Mouse (Mus musculus) adrenal gland, postnatal 4 days (tissue): ENCODE data around the gene Rpn2. TPM values are rescaled to one million over a fixed set of nuclear protein-coding genes. Genes with fewer than 3 reads are reported as not detected.

Experiments used
- DNase-seq, 2 experiments: peaks; one replicate each; pipeline ENCODE4 v3.0.0; 2021 to 2022; ENCODE audit warnings: low spot score in 2 of 2, mixed read lengths in 2 of 2
- total RNA-seq, 2 experiments: library from RNA; stranded (reverse); gene quantifications; 2 replicates each; pipeline ENCODE4 v1.2.3; 2021

Gene Rpn2
- total RNA-seq, 2 experiments from 2014 or later, result 237 to 244 TPM

- DNase-seq, result no peak
Observed at GRCm38 (mm10) chr2:157347361-157348159, 68.7 kb downstream of the Rpn2 start, which contains the start of gene Ghrh. Gene Ghrh, minus strand, starts transcription at chr2:157347506.

GRCm38 (mm10) chr2:157349121-157349778, 70.4 kb downstream of the Rpn2 start:
- no peak for DNase-seq

DNA sequence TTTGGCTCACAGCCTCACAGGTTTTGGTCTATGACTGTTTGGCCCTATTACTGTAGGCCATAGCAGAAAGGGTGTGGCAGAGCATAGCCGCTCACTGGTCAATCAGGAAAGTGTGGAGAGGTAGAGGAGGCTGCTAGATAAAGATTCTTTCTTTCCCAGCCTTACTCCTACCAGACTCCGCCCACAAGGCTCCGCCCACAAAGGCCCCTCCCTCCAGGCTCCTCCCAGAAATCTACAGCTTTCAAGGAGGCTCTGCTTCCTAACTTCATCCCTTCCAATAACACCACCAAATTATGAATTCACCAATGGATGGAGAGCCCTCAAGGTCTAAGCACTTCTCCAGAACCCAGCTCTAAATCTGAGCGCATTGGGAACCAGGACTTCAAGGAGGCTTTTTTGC, 74.4 kb downstream of the Rpn2 start:
- DNase-seq, result no peak

- DNase-seq, result no peak
Observed at GRCm38 (mm10) chr2:157354106-157354505, 75.3 kb downstream of the Rpn2 start.

DNA sequence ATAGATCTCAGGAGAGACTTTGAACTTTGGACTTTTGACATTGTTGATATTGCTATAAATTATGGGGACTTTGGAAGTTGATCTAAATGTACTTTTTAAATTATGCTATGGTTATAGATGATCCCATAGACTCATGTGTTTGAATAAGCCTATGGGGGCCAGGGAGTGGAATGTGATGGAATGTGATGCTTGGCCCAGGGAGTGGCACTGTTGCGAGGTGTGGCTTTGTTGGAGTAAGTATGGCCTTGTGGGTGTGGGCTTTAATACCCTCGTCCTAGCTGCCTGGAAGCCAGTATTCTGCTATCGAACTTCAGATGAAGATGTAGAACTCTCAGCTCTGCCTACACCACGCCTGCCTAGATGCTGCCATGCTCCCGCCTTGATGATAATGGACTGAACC, 81.2 kb downstream of the Rpn2 start:
- no peak for DNase-seq

- DNase-seq, result no peak
Observed at GRCm38 (mm10) chr2:157363031-157363430, 84.2 kb downstream of the Rpn2 start.

DNA sequence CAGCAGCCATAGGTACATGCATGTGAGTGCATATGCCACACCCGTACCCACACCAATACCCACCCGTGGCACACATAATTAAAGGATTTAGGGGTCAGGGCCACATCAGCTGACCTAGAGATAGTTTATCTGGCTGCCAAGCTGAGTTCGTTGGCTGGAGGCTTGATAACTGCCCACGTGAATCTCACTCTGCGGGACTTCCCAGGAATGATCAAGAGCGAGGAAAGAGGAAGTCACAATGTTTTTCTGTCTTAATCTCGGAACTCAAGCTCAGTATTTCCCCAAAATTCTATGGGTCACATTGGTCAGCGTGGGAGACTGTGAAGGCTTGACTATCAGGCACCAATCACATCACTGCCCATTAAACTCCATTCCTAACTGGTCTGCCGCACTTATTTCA, 87.9 kb downstream of the Rpn2 start:
- DNase-seq, result no peak

DNA sequence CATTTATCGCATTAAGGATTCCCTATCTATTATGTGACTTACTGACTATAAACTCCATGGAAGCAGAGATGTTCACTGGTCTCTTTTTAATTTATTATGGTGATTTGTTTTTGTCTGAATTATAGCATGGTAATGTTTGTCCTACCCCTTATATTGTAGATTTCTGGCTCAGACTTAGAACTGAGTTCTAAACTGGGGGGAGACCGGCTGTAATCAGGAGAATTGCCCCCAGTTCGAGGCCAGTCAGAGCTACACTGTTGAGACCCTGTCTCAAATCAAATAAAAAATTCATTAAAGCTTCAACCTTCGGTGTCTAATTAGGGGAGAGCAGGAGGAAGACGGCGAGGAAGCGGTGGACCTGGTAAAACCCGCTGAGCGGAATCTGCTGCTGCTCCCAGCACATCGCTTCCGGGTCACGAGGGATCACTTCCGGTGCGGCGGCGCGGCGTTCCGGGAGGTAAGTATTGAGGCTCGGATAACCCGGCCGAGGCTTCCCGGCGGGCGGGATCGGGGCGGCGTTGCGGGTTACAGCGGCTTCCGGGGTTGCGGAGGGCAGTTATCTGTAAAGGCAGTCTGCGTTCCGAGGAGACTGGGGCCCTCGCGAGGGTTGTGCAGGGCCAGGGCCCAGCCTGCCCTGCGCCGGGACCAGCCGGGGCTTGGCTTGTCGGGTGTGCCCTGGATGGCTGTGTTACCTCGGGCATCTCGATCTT, 88.5 kb downstream of the Rpn2 start, which contains the start of gene Manbal:
Gene Manbal, plus strand, starts transcription at position 411 of the 710 bp plus-strand sequence.
- peak; percentile 87 to 98 for DNase-seq

- no peak for DNase-seq
Observed at GRCm38 (mm10) chr2:157367991-157368390, 89.2 kb downstream of the Rpn2 start.

DNA sequence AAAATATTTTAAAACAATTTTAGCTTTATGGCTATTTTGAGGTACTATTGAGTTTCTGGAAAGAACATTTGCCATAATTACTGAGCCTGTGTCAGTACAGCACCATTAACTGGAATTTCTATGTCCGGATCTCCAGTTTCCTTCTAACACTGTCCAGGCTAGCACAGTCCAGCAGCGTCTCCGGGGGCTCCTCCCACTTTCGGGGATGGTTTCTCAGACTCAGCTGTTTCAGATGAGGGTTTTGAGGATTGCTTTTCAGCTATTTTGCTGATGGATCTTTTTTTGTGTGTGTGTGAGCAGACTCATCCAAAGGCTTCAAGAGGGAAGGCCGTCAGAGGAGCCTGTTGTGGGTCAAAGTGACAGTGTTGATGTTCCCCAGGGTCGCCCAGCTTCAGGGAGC, 92.9 kb downstream of the Rpn2 start:
- DNase-seq, result no peak

GRCm38 (mm10) chr2:157373681-157374080, 94.9 kb downstream of the Rpn2 start:
- DNase-seq, result no peak

- no peak for DNase-seq
Observed at GRCm38 (mm10) chr2:157375051-157375450, 96.2 kb downstream of the Rpn2 start.

Other genes with a start within 250 kb of the Rpn2 start
- gene Soga1, start 199.8 kb upstream of the Rpn2 start, total RNA-seq, result 10 to 100 TPM; 46.3 to 47.0 TPM
- gene Tldc2, start 192.0 kb upstream of the Rpn2 start, total RNA-seq, result not detected
- 10 to 100 TPM; 30.8 to 32.6 TPM for gene Samhd1, start 143.8 kb upstream of the Rpn2 start, total RNA-seq
- gene Rbl1, start 74.5 kb upstream of the Rpn2 start, total RNA-seq, result 10 to 100 TPM; 18.1 to 20.3 TPM
- under 1 TPM; 0.65 to 0.76 TPM for gene Mroh8, start 532 bp downstream of the Rpn2 start, total RNA-seq
- gene Ghrh, start 68.5 kb downstream of the Rpn2 start, total RNA-seq, result not detected
- gene Manbal, start 88.6 kb downstream of the Rpn2 start, total RNA-seq, result 10 to 100 TPM; 49.9 to 50.4 TPM
- gene Src, start 139.4 kb downstream of the Rpn2 start, total RNA-seq, result 10 to 100 TPM; 34.0 to 36.7 TPM